Mouse (Mus musculus): ENCODE results near the gene Smyd3. TPM values are rescaled to one million over a fixed set of nuclear protein-coding genes. Genes with fewer than 3 reads are reported as not detected.

The Smyd3 gene
- 32.3 to 44.1 TPM (median 36.5 TPM) in 4 replicates for total RNA-seq (2023)

GRCm38 (mm10) chr1:179517713-179518465 is at the start of gene Smyd3:
Smyd3 (minus strand) TSS chr1:179518041.

DNA sequence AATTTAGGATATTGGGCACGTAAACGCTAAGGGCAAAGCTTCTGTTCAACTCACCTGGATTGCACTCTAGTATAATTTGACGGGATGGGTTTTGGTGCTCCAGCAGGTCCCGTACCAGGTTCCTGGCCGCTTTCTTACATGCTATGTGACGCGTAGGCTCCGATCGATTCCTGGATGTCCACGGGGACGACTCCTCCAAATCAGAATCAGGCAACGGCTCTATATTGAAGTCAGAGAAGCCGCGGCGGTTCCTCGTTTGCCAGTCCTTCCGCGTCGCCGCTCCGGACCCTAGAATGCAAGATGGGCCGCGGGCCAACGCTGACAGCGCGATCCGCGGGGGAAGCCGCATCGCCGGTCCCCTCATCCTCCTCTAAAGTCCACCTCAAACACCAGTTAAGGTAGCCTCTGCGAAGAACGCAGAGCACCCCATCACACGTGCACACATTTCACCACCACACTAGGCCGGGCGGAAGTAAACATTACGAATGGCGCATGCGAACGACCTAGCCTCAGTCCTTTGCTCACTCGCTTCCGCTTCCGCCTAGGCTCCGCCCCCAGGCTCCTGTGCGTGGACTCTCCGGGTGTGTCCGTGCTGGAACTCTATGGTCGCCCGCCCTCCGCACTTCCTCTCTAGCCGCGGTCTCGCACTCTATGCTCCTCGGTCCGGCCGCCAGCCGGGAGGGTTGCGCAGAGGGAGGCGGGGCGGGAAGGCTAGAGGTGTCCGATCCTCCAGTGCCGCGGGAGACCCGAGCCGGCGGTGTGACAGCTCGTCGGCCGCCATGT is 28.1 kb upstream of the Smyd3 start, which contains the start of the genes Tfb2m and Cnst:
Gene Tfb2m (minus strand): TSS at position 500 of the 783 bp plus-strand sequence.
Gene Cnst (plus strand): TSS at position 603 of the 783 bp plus-strand sequence.

Other genes starting within 250 kb of the Smyd3 start
- 32.8 to 40.3 TPM (median 37.1 TPM) in 4 replicates for gene Tfb2m, start 28.2 kb upstream of the Smyd3 start, total RNA-seq (2023)
- 24.6 to 28.0 TPM (median 26.0 TPM) in 4 replicates for gene Cnst, start 28.3 kb upstream of the Smyd3 start, total RNA-seq (2023)
- gene Sccpdh, start 150.2 kb upstream of the Smyd3 start, total RNA-seq (2023): 2.5 to 5.7 TPM (median 4.2 TPM) in 4 replicates
- not detected in 4 replicates for gene Kif28, start 227.2 kb upstream of the Smyd3 start, total RNA-seq (2023)

Data from B cell, adult 62 days (primary cell).